Mouse (Mus musculus) heart, embryonic 14.5 days (tissue): Measurements from ENCODE around the gene Tagap. TPM values are rescaled to one million over a fixed set of nuclear protein-coding genes. Genes with fewer than 3 reads are reported as not detected.
"Not testable (repeated sequence)": the region's sequence is repeated elsewhere in the genome, so short reads cannot be mapped to it uniquely, and the experiment has no call there.

Experiments used
- ATAC-seq: fragments of 200-750 bp; cut with Nextera tagmentation; 2 replicates; pipeline ENCODE4 v1.8.0; 2017; ENCODE audit warnings: low read depth, moderate TSS enrichment; ENCODE audit not compliant: insufficient number of reproducible peaks, insufficient read depth, low FRiP score
- H3K27ac ChIP-seq, 2 experiments: fragments of 200-500 bp in 1 of 2; fragments of 300-500 bp in 1 of 2; sonication (generic) in 1 of 2; replicated peaks in 1 of 2; 2 replicates each; pipeline ENCODE4 v1.5.1; 2012 to 2014; ENCODE audit warnings: low read depth in 2 of 2, low read length in 2 of 2, control low read depth in 1 of 2, mild to moderate bottlenecking in 1 of 2, mixed read lengths in 1 of 2; ENCODE audit not compliant: control insufficient read depth in 1 of 2, insufficient read depth in 1 of 2
- H3K27me3 ChIP-seq: fragments of 300-500 bp; sonication (generic); 2 replicates; pipeline ENCODE4 v1.6.1; 2014; ENCODE audit warnings: mild to moderate bottlenecking, low read length, control low read depth; ENCODE audit not compliant: control insufficient read depth, insufficient read depth
- H3K36me3 ChIP-seq: fragments of 300-500 bp; sonication (generic); 2 replicates; pipeline ENCODE4 v1.6.1; 2014; ENCODE audit warnings: mild to moderate bottlenecking, control low read depth, low read length, mixed read lengths; ENCODE audit not compliant: control insufficient read depth, insufficient read depth
- H3K4me1 ChIP-seq, 2 experiments: fragments of 200-500 bp in 1 of 2; fragments of 300-500 bp in 1 of 2; sonication (generic) in 1 of 2; 2 replicates each; pipeline ENCODE4 v1.6.1; 2012 to 2014; ENCODE audit warnings: low read length in 2 of 2, control low read depth in 1 of 2, mixed read lengths in 1 of 2; ENCODE audit not compliant: control insufficient read depth in 2 of 2, insufficient read depth in 2 of 2
- H3K4me2 ChIP-seq: fragments of 300-500 bp; sonication (generic); 2 replicates; pipeline ENCODE4 v1.6.1; 2014; ENCODE audit warnings: mild to moderate bottlenecking, low read length
- H3K4me3 ChIP-seq, 2 experiments: fragments of 200-500 bp in 1 of 2; fragments of 300-500 bp in 1 of 2; sonication (generic) in 1 of 2; 2 replicates each; pipeline ENCODE4 v1.5.1; 2012 to 2014; ENCODE audit warnings: low read length in 2 of 2, mild to moderate bottlenecking in 2 of 2, control low read depth in 1 of 2, low read depth in 1 of 2, moderate library complexity in 1 of 2; ENCODE audit not compliant: control insufficient read depth in 1 of 2, insufficient read depth in 1 of 2
- H3K9ac ChIP-seq: fragments of 300-500 bp; sonication (generic); 2 replicates; pipeline ENCODE4 v1.6.1; 2014; ENCODE audit warnings: mild to moderate bottlenecking, low read length
- H3K9me3 ChIP-seq: fragments of 300-500 bp; sonication (generic); 2 replicates; pipeline ENCODE4 v1.6.1; 2016; ENCODE audit warnings: low read length, control low read depth; ENCODE audit not compliant: control insufficient read depth
- WGBS: fragments of 180-500 bp; shearing (Covaris S2); extraction: QIAGEN DNeasy Blood & Tissue Kit; methylation state at CpG from one replicate; pipeline ENCODE4 v1.1.7; 2014; 5-methylcytosine and 5-hydroxymethylcytosine counted together
- polyA plus RNA-seq: library from polyadenylated mRNA; unstranded; fragments of >200 nt; fragmentation: Nextera tagmentation; extraction: Ambion mirVana; gene quantifications from 2 replicates; pipeline ENCODE4 v1.2.1, GENCODE M21; 2014

The Tagap gene
- polyA plus RNA-seq, 1 experiment from 2014 or later, result 0.22 TPM

DNA sequence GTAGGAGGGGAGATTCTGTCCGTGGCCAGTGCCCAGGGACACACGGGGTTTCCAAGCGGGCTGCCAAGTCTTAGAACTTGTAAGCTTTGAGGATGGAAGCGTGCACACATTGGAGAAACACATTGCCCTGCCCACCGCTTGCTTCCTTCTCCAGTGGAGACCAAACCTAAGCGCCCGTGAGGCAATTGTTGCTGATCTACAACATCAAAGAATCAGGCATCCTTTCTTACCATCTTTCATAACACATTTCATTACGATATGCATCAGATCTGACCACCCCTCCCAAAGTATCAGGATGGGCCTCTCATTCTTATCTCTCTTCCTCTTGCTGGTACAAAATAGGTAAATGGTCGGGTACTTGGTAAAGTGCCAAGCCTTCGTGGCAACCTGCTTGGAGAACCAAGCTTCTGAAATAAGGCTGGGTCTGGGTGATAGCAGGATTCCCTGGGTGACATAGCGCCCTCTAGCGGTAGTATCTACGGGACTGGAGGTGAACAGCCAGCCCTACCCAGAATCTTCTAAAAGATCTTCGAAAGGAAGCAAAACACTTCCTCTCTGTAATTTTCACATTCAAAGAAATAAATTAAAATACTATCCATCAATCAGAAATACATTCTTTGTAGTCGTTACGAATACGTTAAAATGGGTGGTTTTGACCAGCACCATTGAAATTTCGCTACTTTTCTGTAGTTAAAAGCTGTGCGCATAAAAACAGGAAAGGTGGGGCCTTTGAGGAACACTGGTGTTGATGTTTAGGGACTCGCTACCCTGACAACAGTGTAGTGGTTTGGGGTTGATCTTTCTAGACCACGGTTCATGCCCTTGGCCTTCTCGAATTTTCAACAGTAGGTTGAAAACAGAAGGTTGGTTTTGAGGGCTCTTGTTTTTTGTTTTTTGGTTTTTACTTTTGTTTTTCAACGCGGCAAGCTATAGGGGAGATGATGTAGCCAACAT is 2.1 kb downstream of the Tagap start:
- H3K9me3 ChIP-seq, result no peaks in the 10 kb centered on the region
- H3K27ac ChIP-seq, result no peak overlapping the region
- H3K36me3 ChIP-seq, result no peaks in the 10 kb centered on the region
- H3K9ac ChIP-seq, result no peak overlapping the region
- no peaks in the 10 kb centered on the region for H3K27me3 ChIP-seq
- WGBS, result 64% methylated on average over 24 of the region's 24 CpGs
- H3K4me1 ChIP-seq, result peaks cover 4 to 6% of the 10 kb centered on the region in 2 experiments; a peak in 1 of 4 replicates
- no peak for ATAC-seq
- H3K4me2 ChIP-seq, result no peak overlapping the region
- no peak overlapping the region for H3K4me3 ChIP-seq

DNA sequence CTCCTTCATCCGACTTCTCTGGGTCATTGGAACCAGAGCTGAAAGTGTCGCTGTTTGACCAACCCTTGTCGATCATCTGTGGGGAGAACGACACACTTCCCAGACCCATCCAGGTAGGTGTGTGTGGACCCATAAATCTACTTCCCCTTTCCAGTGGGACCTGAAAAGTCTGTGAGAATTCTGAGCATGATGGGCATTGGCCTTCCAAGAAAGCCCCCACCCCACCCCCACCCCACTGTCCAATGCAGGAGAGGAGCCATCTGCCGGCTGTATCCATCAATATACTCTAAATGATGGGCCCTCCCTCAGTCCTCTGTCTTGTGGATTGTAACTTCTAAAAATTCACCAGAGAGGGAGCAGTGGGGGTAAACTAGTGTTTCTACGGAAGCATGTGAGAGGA is 2.9 kb downstream of the Tagap start:
- no peak overlapping the region for H3K4me2 ChIP-seq
- H3K27me3 ChIP-seq, result no peaks in the 10 kb centered on the region
- H3K36me3 ChIP-seq, result no peaks in the 10 kb centered on the region
- no peaks in the 10 kb centered on the region for H3K9me3 ChIP-seq
- H3K4me1 ChIP-seq, result peaks cover 4 to 6% of the 10 kb centered on the region in 2 experiments; a peak in 1 of 4 replicates
- no peak overlapping the region for H3K9ac ChIP-seq
- 76% methylated on average over 6 of the region's 6 CpGs for WGBS
- no peak overlapping the region for H3K4me3 ChIP-seq
- no peak overlapping the region for H3K27ac ChIP-seq
- no peak for ATAC-seq

DNA sequence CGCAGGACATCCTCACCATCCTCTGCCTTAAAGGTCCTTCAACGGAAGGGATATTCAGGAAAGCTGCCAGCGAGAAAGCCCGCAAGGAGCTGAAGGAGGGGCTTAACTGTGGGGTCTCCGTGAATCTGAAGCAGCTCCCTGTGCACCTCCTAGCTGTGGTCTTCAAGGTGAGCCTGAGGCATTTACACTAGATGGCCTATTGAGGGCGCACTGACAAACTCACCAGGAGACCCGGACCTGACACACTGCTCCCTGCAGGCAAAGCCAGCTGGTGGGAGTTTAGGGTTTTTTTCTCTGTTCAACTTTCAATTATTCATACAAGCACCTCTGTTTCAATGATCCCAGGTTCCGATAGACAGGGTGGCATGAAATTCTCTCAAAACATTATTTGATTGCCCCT is 3.5 kb downstream of the Tagap start:
- WGBS, result 28% methylated on average over 8 of the region's 8 CpGs
- Histone ChIP-seq H3K27me3 (no peaks in the 10 kb centered on the region), H3K36me3 (no peaks in the 10 kb centered on the region), H3K4me1 (peaks cover 2 to 4% of the 10 kb centered on the region in 2 experiments; a peak in 1 of 4 replicates), H3K4me2 (no peak overlapping the region), H3K9me3 (no peaks in the 10 kb centered on the region), H3K27ac (no peak overlapping the region), H3K9ac (no peak overlapping the region), H3K4me3 (no peak overlapping the region)
- no peak for ATAC-seq

DNA sequence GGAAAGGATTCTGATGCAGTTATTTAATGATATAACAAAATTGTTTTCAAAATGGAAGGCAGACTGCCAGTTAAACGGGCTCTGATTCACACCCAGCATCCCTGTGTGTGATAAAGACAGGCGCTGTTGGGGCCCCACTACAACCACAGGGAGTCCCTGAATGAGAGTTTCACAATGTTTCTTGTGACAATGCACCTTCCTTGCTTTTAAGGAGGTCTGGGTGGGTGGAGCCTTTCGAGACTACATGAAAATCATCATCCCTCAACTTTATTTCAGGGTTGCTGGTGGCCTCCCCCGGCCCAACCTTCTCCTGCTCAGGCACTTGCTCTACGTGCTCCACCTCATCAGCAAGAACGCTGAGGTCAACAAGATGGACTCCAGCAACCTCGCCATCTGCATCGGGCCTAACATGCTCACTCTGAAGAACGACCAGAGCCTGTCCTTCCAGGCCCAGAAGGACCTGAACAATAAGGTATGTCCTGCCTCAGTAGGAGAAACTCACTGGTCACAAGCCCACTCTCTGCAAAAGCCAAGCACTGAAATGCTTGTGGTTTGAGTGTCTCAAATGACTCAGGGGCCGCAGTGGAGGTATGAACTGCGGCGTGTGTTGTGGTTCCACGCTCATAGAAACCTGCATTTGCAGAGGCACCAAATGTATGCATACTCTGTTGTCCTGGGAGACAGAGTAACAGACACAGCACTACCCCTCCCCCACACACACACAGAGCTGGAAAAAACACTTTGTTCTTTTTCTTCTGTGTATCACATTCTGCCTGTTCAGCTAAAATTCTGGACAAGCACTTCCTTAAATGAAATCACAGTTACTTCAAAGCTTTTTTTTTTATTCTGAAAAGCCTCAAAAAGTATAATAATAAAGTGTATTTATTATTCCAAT is 5.5 kb downstream of the Tagap start:
- Histone ChIP-seq H3K36me3 (no peaks in the 10 kb centered on the region), H3K4me2 (no peak overlapping the region), H3K4me1 (no peaks in the 10 kb centered on the region), H3K9ac (no peak overlapping the region), H3K9me3 (no peaks in the 10 kb centered on the region), H3K27me3 (no peaks in the 10 kb centered on the region), H3K27ac (no peak overlapping the region), H3K4me3 (no peak overlapping the region)
- 76% methylated on average over 13 of the region's 13 CpGs for WGBS
- no peak for ATAC-seq

DNA sequence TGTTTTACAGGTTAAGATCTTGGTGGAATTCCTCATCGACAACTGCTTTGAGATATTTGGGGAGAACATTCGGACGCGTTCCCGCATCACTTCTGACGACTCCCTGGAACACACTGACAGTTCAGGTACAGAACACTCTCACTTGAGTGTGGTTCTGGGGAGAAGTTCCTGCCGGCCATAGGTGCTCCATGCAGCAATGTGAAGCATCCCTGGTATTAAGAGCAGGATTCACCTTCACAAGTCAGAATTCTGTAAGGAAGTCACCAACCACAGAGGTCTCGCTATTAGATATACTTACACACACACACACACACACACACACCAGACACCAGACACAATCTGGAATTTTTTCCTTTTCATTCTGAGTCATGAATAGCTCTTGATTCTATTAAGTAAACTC is 6.3 kb downstream of the Tagap start:
- H3K4me3 ChIP-seq, H3K9ac ChIP-seq, H3K27me3 ChIP-seq, H3K27ac ChIP-seq, H3K4me2 ChIP-seq, ATAC-seq, H3K4me1 ChIP-seq, H3K9me3 ChIP-seq, H3K36me3 ChIP-seq: not testable (repeated sequence)
- WGBS, result 66% methylated on average over 3 of the region's 8 CpGs

DNA sequence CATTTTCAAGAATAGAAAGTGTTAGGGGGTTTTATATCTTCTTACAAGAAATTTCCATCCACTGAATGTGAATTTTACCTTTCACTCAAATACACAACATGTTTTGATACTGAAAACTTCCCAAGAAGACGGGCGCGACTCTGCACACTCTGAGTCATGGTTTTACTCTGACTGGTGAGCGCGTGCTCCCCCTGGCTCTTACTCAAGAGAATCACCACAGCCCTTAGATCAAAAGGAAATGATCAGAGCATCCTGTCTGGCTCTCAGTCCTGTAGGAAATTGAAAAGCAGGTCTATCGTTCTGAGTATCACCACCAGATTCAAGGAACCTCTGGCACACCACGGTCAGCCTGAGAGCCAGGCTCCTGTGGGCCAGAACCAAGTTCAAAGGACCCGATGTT is 13.8 kb downstream of the Tagap start:
- Histone ChIP-seq H3K4me3 (no peak overlapping the region), H3K4me1 (peaks cover 0 to under 1% of the 10 kb centered on the region in 2 experiments; a peak in 2 of 4 replicates), H3K27me3 (no peaks in the 10 kb centered on the region), H3K27ac (no peak overlapping the region), H3K4me2 (no peak overlapping the region), H3K36me3 (no peaks in the 10 kb centered on the region), H3K9me3 (no peaks in the 10 kb centered on the region), H3K9ac (no peak overlapping the region; the same call in 1 of the 2 replicates)
- ATAC-seq, result no peak
- WGBS, result 46% methylated on average over 8 of the region's 8 CpGs

DNA sequence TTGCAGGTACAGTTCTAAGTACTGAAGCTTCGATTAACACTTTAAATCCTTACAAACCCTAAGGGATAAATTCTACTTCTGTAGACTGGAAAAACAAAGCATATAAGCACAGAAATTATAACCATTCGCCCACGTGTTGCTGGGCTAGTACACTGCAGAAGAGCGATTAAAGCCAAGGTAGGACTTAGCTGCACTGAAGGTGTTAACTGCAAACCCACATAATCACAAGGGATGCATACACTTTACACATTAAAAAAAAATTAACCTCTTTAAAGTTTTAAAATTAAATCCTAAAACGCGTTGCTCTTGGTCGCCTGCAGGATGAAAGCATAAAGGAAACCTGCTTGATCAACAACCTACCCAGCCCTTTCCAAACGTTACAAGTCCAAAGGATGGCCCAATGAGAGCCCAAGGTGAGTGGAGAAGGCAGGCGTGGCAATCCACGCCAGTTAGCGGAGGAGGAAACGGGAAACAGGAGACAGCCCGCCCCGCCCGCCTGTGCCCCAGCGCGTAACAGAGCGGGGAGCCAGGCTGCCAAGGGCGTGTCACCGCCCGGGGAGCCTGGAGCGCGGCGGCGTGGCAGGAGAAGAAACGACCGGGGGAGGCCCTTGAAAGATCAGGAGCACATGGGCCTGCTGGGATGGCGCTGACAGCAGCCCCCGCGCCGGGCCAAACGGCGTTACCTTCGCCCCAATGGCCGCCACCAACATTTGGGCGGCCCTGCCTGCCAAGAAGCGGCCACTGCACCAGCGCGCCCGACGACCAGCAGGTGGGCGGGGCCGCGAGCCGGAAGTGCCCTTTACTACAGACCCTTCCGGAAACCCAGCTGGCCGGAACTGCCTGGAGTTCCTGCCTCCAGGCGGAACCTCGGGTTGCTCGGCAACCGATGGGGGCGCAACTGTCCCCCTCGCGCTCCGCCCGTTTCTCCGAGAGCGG is 19.6 kb downstream of the Tagap start, which contains the start of gene Rsph3a:
Gene Rsph3a, plus strand, starts transcription at position 498 of the 936 bp plus-strand sequence.
- Histone ChIP-seq H3K9ac (peak within 1 kb of the TSS; percentile 75), H3K4me2 (peak within 1 kb of the TSS; percentile 66), H3K4me3 (peak within 1 kb of the TSS; percentile 49 to 74), H3K27ac (peak within 1 kb of the TSS; percentile 94 to 97)
- 3% methylated on average over 51 of the region's 58 CpGs for WGBS
- ATAC-seq, result peak; percentile 96
- not testable (repeated sequence) for H3K4me1 ChIP-seq, H3K36me3 ChIP-seq, H3K9me3 ChIP-seq, H3K27me3 ChIP-seq
